Mouse (Mus musculus) layer of hippocampus, postnatal 36 days (tissue): Measurements from ENCODE around the gene Smpdl3b. TPM values are rescaled to one million over a fixed set of nuclear protein-coding genes. Genes with fewer than 3 reads are reported as not detected.
A peak's percentile ranks its signal among the peaks of the same experiment; 100 is the strongest.
"Not testable (repeated sequence)": the region's sequence is repeated elsewhere in the genome, so short reads cannot be mapped to it uniquely, and the experiment has no call there.

Experiments
- DNase-seq, 2 experiments: peaks; one replicate each; pipeline ENCODE4 v3.0.0; 2022
- total RNA-seq, 2 experiments: library from RNA; stranded (reverse); gene quantifications; 2 replicates each; pipeline ENCODE4 v1.2.3; 2021

Gene Smpdl3b
- 1 to 10 TPM; 3.1 to 3.6 TPM for total RNA-seq

DNA sequence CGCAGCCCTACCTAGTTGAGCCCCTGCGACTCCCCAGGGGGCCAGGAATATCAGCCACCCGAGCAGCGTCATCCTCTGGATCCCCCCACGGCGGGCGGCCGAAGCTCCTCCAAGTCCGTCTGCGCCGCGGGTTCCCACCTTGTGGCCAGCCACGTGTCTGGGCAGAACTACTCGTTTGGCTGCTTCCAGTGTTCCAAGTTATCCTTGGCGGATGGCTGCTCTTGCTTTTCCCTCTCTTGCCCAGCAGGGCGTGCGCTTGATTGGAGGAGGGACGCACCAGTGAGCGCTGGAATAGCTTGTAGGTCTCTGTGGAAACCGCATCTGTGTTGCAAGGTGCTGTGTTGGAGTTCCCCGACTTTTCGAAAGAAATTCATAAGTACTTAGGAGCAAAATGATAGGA is at the start of gene Smpdl3b:
Gene Smpdl3b, minus strand, starts transcription at position 279 of the 400 bp plus-strand sequence.
- peak; percentile 68 to 69 for DNase-seq

DNA sequence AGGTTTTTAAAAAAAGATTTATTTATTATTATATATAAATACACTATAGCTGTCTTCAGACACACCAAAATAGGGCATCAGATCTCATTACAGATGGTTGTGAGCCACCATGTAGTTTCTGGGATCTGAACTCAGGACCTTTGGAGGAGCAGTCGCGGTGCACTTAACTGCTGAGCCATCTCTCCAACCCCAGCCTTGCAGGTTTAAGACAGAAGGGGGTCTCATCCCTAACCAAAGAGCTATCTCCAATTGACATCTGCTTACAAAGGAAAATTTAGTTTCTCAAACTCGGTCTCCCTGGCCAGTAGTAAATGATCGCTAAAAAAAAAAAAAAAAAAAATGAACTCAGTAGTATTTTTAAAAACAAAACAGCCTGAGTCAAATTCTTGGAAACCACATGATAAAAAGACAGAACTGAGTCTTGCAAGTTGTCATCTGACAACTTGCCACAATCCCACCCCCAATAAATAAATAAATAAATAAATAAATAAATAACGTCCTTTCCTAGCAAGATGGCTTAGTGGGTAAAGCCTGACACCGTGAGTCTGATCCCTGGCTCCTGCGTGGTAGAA is 49.7 kb upstream of the Smpdl3b start:
- DNase-seq: no peak

DNA sequence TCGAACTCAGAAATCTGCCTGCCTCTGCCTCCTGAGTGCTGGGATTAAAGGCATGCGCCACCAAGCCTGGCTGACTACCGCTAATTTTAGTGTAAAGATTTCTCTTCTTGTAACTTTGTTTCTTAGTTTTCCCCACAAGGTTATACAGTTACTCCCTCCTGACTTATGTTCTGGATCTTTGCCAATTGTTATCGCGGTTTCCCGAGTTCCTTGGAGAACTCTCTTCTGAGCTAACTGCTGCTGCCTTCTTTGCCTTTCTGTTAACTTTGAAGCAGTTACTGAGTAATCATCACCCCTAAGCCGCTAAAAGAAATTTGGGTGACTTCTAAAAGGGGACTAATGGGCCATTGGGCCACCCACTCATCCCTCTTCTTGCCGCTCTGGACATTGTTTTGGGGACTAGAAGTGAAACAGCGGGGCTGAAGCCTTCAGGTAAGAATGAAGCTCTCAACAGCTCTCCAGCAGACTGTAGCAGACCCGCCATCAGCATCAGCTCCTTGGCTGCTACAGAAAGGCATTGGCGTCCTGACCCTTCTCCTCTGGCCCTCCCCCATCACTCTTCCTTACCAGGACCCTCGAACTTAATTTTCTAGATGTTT is 48.6 kb upstream of the Smpdl3b start:
- DNase-seq: no peak

DNA sequence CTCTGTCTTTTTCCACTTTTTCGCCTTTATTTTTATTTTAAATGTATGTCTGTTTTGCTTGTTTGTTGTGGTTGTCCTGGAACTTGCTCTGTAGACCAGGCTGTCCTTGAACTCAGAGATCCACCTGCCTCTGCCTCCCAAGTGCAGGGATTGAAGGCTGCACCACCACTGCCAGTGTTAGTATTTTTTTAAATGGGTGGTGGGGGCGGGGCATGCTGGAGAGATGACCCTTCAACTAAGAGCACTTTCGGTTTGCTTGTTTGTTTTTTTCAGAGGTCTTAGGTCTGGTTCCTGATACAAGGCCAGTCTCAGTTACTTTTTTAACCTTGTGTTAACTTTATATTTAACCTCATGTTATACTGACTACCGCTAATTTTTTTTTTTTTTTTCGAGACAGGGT is 48.1 kb upstream of the Smpdl3b start:
- DNase-seq: no peak

DNA sequence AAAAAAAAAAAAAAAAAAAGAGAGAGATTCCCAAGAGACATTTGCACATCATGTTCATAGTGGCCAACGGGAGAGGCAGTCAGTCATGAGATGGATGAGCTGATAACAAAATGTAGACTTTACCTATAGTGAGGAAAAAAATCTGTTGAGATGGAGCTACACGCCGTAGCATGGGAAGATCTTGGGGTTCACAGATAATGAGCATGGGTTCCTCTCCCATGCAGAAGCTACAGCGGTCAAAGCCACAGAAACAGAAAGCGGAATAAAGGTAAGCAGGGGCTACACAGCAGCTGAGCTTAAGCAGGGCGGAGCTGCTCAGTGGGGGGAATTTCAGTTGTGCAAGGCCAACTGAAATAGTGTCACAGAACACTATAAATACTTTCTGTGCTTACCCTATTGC is 47.3 kb upstream of the Smpdl3b start:
- DNase-seq: no peak

DNA sequence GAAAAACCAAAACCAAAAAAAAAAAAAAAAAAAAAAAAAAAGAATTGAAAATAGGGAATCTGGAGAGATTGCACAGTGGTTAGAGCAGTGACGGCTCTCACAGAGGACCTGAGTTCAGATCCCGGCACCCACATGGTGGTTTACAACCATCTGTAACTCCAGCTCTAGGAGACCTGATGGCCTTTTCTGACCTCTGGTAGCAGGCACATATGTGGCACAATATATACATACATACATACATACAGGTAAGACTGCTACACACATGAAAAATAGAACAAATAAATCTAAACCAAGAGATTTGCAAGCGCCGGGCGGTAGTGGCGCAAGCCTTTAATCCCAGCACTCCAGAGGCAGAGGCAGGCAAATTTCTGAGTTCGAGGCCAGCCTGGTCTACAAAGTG is 46.8 kb upstream of the Smpdl3b start:
- DNase-seq: no peak

DNA sequence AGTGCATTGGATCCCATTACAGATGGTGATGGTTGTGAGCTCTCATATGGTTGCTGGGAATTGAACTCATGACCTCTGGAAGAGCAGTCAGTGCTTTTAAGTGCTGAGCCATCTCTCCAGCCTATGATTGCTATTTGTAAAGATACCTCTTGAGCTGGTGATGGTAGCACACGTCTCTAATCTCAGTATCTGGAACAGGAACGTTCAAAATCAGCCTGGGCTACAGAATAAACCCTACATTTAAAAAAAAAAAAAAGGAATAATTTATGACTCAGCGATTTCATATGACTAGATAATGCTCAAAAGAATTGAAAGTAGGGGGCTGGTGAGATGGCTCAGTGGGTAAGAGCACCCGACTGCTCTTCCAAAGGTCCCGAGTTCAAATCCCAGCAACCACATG is 46.2 kb upstream of the Smpdl3b start:
- no peak for DNase-seq

DNA sequence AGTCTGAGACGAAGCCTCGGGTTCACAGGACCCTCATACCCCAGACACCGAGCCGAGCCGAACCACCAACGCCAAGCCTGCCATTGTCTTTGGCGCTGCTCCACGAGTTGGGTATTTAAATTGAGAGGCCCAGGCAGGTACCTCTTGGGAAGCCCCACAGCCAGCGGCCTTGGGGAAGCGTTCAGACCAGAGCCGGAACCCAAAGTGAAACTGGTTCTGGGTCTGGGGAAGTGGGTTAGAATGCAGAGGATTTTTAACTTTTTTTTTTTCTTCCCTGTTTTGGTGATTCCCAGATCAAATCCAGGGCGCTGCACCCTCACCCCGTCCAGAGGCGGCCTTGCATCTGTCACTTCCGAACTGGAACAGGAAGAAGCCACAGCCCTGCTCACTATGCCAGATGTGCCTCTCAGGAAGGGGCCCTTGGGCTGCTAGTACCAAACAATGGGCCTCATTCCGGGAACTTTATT is 45.2 kb upstream of the Smpdl3b start:
- no peak for DNase-seq

DNA sequence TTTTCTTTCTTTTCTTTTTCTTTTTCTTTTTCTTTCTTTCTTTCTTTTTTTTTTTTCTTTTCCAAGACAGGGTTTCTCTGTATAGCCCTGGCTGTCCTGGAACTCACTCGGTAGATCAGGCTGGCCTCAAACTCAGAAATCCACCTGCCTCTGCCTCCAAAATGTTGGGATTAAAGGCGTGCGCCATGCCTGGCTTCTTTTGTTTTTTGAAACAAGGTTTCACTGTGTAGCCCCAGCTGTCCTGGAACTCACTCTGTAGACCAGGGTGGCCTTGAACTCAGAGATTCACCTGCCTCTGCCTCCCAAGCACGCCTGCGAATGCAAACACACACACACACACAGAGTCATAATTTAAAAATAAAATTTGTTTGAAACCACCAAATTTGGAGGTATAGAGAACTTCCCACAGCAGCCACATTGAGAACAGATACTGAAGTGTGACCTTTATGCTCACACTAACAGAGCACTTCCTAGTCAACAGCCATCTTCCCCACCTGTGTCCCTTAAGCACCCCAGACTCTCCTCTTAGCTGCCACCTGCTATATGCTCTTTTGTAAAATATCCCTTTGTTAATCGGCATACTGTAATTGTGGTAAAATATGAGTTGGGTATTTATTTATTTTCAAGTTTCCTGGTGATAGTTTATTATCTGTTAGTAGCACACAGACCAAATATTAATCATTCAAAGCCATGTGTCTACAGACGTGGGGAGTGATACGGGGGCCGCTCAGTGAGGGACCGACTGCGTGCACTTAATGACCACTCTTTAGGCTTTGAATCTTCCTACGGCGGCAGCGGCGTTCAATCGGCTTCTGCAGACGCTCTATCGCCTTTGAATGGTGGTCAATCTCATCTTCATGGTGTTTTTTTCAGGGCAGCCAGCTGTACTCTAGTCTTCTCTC is 44.4 kb upstream of the Smpdl3b start:
- DNase-seq: no peak

DNA sequence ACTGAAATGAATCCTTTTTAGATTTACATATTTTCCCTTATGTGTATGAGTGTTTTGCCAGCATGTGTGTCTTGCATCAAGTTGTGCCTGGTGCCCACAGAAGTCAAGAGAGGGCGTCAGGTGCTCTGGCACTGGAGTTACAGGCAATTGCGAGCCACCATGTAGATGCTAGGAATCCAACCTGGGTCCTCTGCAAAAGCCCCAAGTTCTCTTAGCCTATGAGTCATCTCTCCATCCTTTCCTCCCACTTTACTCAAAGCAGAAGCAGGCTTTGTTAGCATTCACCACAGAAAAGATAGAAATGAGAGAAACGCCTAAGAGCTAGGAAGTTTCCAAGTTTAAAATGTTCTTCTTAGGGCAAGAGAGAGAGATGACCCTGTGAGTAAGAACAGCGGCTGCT is 42.8 kb upstream of the Smpdl3b start:
- DNase-seq: no peak

DNA sequence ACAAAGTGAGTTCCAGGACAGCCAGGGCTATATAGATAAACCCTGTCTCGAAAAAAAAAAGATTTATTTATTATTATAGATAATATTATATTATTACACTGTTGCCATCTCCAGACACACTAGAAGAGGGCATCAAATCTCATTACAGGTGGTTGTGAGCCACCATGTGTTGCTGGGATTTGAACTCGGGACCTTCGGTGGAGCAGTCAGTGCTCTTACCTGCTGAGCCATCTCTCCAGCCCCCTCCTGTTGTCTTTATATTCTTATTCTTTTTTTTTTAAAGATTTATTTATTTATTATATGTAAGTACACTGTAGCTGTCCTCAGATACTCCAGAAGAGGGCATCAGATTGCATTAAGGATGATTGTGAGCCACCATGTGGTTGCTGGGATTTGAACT is 41.6 kb upstream of the Smpdl3b start:
- DNase-seq: not testable (repeated sequence)

DNA sequence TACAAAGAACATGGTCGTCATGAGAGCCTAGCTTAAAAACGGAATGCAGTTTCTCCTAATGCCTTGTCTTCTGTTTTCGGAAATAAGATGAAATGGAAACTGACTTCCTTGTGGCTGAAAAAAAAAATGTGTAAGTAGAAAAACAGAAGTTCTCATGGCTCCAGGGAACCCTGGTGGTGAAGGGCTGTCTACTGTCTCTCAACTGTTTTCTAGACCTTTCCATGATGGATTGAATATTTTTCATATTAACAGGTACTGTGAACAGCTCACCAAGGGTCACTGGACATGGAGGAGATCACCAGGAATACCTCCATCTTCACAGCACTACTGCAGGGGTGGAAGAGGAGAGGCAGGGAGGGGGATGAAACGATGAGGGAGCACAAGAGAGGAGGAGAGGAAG is 41.0 kb upstream of the Smpdl3b start:
- no peak for DNase-seq

DNA sequence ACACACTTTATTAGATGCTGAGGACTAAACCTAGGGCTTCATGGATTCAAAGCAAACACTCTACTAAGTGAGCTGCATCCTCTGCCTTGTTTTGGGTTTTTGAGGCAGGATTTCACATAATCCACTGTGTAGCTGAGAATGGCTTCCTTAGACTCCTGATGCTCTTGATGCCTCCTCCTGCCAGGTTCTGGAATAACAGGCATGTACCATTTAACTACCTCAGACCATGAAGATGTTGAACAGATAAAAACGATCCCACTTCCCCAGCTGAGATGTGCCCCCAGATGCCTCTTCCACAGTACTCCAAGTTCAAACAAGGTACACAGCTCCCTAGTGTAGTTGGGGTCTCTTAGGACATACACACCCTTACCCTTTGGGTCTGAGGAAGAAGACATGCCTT is 40.4 kb upstream of the Smpdl3b start:
- DNase-seq: no peak

DNA sequence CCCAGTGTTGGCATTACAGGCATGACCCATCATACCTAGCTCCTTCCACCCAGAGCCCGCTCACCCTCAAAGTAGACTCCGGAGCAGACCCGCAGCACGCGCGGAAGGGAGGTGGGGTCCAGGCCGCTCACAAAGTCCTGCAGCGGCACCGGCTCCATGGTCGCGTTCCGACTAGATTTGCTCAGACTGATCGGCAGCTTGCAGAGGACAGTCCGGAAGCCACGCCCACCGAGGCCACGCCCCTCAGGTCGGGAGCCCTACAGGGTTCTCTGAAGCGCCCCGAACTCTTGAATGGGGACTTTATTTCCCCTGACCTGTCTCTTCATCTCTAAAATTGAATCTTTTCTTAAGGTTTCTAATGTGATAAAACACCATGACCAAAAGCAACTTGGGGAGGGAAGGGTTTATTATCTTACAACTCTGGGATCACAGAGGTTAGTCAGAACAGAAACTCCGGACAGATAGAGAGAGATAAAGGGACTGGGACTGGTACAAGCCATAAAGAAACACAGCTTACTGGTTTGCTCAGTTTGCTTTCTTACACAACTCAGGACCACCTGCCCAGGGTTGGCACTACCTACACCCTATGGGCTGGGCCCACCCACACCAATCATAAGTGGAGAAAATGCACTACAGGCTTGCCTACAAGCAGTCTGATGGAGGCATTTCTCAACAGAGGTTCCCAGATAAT is 39.3 kb upstream of the Smpdl3b start, which contains the start of gene Themis2:
Gene Themis2, minus strand, starts transcription at position 192 of the 691 bp plus-strand sequence.
- DNase-seq: peak in 1 of 2 experiments; percentile 30

DNA sequence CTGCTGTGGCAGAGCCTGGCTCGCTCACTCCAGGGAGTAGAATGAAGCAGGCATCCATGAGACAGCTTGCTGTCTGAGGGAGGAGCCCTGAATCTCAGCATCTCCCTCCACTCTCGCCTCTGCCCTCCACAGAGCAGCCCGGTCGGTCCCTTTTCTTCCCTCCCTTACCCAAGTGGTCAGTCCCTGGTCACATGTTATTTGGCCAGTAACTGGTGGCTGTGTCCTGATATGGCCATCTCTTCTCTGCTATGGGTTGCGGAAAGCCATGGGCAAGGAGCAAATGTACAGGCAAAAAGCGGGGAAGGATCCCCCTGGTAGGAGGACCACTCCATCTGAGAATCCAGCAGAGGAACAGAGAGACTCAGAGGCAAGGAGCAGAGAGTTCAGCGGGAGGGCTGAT is 38.1 kb upstream of the Smpdl3b start:
- DNase-seq: no peak

DNA sequence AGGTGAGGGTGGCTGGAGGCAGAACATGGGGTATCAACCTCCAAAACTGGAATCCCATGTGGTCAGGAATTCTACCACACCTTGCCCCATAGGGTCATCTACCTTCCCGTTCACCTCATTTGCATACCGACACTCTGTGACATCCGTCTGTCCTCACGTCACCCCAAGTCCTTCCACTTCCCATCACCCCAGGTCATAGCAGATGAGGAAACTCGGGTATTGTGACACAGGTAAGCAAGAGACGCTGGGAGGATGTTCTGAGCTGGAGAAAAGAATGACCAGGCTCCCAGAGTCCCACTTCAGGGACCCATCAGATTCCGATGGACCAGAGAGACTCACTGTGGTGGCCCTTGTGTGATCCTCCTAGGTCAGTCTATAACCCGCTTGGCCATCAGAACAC is 37.7 kb upstream of the Smpdl3b start:
- no peak for DNase-seq

DNA sequence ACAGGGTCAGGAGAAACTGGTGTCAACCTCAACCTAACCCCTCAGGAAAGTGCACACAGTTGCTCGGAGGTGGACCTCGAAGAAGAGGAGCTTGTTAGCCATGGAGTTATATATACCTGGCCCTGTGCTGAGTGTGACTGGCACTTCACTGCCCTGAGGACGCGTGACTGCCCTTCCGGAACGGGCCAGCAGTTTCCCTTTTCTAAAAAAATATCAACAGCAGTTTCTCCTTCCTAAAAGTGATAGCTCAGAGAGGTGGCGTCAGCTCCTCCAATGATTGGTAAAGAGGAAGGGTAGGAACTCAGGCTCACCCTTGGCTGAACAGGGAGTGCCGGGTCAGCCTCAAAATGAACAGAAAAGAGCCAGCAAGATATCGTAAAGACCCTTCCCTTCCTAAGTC is 37.0 kb upstream of the Smpdl3b start:
- no peak for DNase-seq

DNA sequence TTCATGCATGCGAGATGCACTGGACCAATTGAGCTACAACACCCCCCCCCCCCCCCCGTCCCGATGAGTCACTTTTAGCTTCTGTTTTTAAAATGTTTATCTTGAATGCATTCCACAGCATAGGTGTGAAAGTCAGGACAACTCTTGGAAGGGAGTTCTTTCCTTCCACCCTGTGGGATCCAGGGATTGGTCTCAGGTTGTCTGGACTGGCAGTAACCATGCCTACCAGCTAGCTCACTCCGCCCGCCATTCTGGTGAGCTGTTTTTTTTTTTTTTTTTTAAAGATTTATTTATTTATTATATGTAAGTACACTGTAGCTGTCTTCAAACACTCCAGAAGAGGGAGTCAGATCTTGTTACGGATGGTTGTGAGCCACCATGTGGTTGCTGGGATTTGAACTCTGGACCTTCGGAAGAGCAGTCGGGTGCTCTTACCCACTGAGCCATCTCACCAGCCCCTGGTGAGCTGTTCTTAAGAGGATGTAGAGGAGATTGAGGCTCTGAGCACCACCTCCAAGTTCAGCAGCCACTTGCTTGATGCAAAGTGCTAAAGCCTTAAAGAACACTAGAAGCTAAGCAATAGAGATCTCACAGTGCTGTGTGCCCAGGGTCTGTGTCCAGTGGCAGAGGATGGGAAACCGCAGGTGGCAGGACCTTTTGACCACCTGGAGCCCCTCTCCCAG is 36.4 kb upstream of the Smpdl3b start:
- DNase-seq: not testable (repeated sequence)

DNA sequence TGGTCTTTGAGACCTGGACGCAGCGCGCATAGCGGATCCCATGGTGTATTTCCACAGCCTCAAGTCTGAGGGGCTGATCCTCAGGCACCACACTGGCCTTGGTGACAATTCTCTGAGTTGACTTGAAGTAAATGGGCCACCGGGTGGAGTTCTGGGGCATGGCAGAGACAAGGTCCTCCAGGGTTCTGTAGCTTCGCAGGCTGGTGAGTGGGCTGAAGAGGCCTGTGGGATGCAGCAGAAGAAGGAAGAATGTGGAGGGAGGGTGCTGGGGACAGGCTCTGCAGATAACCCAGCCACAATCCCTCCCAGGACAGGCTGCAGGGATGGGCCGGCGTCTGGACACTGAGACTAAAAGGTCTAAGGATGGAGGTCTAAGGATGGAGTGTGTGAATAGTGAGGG is 32.7 kb upstream of the Smpdl3b start:
- no peak for DNase-seq

DNA sequence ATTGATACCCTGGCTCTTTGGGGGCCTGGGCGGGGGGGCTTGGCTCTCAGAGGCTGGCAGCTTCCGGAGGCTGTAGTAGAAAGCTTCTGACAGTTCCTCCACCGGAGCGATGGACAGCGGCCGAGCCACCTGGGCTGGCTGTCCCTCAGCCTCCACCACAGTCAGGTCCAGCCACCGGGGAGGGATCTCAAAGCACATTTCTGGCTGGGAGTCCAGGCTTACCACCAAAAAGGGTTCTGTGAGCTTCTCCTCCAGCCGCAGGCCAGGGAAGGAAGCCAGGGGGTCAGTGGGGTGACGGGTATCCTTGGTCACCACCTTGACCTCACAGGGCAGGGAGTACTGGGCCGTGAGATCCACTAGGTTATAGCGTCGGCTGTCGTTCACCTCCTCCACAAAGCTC is 28.2 kb upstream of the Smpdl3b start:
- no peak for DNase-seq

DNA sequence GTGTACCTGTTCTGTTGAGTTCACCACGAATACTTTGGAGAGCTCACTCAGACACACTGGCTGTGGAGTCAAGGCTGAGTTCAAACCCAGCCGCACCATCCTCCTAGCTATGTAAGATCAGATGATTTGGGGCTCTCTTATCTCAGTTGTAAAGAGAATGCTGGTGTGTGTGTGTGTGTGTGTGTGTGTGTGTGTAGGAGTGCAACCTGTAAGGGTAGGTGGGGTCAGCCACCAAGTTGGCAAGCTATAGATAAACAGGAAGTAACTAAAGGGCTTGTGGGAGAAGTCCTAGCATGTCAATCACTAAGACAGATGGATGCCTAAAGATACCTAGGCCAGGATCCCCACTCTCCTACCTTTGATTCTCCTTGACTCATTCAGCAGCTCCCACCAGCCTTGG is 26.7 kb upstream of the Smpdl3b start:
- no peak for DNase-seq

DNA sequence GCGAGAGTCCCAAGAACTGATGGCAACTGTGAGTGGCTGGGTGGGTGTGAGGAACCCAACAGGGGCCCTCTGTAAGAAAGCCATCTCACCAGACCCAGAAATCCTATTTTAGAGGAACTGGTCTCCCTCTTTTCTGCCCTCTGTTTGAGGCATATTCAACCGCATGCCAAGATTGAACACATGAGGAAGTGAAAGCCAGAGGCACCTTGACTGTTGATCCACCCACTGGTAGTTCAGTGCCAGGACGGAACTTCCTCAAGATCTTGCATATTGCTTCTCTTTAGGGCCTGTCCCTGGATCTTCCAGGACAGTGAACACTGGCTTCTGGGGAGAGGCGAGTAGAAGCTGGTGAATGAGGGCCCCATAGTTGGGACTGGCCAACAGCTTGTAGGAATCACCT is 23.2 kb upstream of the Smpdl3b start:
- no peak for DNase-seq
